Mouse (Mus musculus): Measurements from ENCODE around the gene Birc2.

DNA sequence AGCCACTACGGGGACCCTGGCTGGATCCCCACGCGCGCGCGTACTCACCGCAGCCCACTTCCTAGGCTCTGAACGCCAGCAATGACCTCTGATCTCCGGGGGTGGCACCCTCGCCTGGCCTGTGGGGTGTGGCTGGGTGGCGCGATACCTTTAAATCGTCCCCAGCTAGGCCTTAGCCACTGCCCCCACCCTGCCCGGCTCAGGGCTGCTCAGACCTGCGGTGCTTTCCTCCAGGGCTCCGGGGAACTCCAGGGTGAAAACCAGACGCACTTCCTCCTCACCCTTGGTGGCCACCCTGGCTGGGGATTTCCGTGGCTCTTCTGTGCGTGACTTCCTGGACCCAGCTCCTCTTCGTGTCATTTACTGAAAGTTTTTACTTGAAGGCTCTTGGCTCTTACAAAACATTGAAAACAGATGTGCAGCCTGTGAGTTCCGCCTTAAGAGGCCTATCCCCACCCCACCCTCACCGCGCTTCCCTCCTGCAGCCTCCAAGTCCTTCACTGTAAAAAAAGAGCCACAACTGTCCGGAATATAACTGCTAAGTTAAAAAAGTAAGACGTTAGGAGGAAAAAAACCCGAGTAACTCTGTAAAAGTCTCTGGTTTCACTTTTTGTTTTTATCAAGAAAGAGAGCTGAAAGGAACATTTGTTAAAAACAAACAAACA lies 36.0 kb upstream of the Birc2 start, which contains the start of gene Birc3:
- no peak for TF ChIP-seq EP300 (IDR thresholded peaks at IDR 0.05; ENCODE audit: insufficient read depth, low read depth, low read length)
- no peak for TF ChIP-seq CTCF (IDR thresholded peaks at IDR 0.05; ENCODE audit: low read depth, low read length)
- TF ChIP-seq POLR2A (IDR thresholded peaks at IDR 0.05; ENCODE audit: insufficient read depth, low read length) = no peak

All from ES-Bruce4 (cell line).